Mouse (Mus musculus) induced T-regulatory cell, adult 2 months (primary cell): ENCODE measurements around the gene Phf2.
"Not testable (repeated sequence)": the region's sequence is repeated elsewhere in the genome, so short reads cannot be mapped to it uniquely, and the experiment has no call there.

Source experiments
- DNase-seq: peaks from one replicate; pipeline ENCODE4 v3.0.0-alpha.2; 2012; ENCODE audit warnings: low read depth

The Phf2 gene

DNA sequence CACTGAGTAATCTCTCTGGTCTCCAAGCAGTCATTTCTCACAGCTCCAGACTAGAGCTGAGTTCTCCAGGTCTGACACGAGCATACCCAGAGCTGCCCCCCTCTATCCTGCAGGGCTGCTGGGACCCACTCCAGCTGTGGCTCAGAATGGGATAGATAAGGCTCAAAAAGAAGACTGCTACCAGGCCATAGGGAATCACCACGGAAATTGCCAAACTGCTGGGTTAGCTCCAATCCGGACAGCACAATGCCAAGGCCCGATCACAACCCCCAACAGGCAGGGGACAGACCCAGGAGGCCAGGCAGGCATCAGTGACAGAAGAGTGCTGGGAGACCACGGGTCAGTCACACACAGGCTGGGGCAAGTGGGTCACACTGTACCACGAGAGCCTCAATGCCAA, 12.9 kb downstream of the Phf2 start:
- DNase-seq: no peak

DNA sequence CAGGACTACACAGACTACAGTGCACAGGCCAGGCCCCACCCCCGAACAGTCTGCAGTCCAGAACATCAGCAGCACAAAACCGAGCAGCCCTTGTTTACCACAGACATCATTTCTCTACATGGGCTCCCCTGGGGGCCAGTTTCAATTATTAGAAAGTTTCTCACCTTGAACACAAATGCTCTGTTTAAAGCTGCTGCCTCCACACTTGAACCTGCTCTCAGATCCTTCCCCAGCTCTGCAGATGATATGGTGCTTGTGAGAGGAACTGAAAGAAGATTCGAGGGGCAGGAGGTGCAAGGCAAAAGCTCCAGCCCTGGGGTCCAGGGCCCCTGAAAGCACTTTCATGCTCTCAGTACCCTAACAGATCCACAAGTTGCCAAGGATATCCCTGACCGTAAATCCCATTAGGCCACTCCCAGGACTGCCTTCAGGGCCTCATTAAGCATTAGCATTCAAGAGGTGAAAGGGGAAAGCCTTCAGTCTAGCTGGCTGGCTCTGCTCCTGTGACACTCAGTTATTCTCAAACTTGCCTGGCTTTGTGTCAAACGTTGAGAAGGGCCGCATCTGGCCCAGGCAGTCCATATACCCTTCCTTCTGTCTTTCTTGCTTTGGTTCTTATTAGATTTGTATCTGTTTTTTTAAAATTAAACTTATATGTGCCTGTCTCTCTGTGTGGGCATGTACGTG, 13.5 kb downstream of the Phf2 start:
- no peak for DNase-seq

DNA sequence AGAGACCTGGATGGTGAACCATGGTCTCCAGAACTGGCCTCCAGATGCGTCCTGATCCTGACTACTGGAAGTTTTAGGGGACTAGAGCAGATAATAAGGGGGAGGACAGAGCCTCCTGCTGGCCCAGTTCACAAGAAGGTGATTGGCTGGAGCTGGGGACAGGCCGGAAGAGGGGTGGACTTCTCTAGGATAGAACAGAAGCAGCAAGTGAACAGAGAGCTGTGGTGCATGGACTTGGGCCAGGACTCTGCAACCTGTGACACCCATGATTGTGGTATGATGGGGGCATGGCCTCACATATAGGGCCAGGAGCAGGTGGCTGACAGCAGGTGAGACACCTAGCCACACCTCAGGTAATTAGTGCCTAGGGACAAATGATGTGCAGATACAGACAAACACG, 17.0 kb downstream of the Phf2 start:
- DNase-seq: no peak

DNA sequence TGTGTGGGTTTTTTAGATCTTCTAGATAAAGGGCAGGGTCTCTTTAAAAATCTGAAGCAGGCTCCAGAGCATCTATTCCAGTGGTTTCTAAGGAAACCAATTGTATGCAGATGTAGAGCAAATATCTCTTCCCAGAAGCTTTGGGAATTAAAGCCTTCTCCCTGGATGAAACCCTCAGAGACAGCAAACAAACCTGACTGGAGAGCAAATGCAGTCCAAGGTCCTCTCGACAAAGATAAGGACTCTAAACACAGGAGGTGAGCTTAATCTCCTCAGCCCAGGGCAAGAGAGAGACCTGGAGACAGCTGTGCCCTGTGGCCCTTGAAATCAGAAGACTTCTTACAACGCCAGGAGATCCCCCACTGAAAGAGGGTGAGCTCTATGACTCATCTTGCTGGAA, 17.4 kb downstream of the Phf2 start:
- DNase-seq: no peak

DNA sequence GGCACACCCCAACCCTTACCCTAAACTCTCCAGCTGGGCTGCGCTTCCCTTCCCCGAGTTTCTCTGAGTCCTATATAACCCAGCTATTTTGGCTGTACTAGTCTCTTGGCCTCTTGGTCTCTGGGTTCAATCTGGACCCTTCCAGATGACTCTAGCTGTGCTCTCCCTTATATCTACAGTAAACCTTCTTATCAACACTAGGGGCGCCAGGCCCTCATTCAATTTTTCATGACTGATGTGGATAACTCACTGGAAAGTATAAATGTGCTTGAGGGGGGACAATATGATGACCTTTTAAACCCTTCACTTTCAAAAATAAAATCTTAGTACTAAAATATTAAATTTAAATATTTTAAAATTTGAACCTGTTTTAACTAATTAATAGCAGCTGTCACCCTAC, 18.1 kb downstream of the Phf2 start:
- peak; percentile 62 for DNase-seq

GRCm38 (mm10) chr13:48851719-48852118, 19.2 kb downstream of the Phf2 start:
- no peak for DNase-seq

DNA sequence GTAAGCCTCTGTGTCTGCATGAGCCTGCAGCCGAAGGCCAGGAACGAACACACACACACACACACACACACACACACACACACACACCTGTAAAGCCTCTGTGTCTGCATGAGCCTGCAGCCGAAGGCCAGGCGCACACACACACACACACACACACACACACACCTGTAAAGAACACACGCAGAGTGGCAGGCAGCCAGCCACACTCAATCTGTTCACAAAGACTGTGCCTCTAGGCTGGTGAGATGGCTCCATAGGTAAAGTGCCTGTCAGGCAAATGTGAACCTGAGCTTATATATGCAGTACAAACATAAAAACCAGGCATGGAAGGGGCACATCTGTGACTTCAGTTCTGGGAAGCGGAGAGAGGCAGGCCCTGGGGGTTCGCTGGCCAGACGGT, 20.1 kb downstream of the Phf2 start:
- no peak for DNase-seq

GRCm38 (mm10) chr13:48850326-48850725, 20.6 kb downstream of the Phf2 start:
- DNase-seq: no peak

GRCm38 (mm10) chr13:48849155-48849554, 21.8 kb downstream of the Phf2 start:
- no peak for DNase-seq

DNA sequence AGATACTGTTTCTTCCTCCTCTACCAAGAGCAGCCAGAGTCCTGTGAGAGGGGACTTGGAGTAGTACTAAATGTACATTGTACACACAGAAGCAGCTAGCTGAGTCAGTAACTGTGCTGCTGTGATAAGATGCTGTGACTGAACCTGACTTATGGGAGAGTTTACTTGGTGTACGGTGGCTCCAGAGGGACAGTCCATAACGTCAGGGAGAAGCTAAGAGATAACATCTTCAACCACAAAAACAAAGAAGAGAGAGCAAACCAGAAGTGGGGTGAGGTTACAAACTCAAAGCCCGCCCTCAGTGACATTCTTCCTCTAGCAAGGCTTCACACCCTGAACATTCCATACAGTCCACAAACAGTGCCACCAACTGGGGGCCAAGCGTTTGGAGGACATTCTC, 25.6 kb downstream of the Phf2 start:
- DNase-seq: peak; percentile 67

- DNase-seq: no peak
These were observed 27.4 kb downstream of the Phf2 start for GRCm38 (mm10) chr13:48843530-48843929.

DNA sequence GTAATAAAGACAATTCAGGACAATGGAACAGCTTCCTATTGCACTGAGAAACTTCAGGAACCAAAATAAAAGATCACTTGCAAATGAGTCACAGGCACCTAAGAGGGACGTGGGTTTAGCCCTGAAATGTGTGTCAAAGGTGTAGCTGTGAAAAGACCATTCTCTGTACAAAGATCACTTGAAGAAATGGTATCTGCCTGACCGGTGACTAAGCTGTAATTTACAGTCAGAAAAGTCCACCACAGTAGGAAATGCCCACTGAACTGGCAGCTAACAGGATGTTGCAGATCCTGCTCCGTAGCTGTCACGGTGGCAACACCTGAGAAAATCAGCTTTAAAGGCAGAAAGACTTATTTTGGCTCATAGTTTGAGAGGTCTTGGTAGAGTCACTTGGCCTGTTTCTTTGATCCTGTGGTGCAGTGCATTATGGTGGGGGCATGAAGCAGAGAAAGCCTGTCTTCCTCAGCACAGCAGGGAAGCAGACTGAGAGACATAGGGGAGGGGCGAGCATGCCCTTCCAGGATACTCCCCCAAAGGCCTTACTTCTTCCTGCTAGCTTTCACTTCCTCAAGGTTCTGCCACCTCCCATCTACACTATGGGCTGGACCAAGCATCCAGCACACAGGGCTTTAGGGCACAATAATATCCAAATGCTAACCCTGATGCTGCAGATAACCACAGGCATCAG, 28.9 kb downstream of the Phf2 start:
- peak; percentile 17 for DNase-seq

DNA sequence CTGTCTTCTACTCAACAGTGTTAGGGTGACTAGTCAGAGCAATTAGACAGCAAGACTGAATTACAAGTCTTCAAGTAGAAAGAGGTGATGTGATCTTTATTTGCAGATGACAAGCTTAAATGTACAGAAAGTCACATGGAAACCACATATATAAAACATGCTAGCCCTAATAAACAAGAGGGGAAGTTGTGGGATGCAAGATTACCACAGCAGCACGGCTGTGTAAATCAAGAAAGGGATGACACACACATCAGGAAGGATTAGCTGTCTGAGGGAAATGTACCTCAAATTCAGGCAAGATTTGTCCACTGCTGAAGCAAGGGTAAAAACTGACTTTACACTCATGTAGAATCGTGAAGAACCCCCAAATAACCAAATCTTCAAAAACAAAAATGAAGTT, 32.6 kb downstream of the Phf2 start:
- no peak for DNase-seq

DNA sequence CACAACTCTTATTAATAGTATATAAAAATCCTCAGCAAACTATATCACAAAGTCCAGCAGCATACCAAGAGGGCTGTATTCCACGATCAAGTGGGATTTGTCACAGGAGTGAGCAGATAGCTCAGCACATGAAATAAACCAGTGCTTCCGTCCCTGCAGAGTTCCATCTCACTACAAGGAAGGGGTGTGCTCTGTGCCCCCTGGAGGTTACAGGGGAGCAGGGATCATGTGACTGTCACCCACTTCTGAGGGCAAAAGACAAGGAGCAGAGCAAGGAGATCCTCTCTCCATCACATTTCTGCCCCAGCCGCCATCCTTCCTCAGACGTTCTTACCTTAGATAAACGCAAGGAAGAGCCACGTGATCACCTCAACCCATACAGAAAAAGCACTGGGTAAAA, 33.4 kb downstream of the Phf2 start:
- no peak for DNase-seq

DNA sequence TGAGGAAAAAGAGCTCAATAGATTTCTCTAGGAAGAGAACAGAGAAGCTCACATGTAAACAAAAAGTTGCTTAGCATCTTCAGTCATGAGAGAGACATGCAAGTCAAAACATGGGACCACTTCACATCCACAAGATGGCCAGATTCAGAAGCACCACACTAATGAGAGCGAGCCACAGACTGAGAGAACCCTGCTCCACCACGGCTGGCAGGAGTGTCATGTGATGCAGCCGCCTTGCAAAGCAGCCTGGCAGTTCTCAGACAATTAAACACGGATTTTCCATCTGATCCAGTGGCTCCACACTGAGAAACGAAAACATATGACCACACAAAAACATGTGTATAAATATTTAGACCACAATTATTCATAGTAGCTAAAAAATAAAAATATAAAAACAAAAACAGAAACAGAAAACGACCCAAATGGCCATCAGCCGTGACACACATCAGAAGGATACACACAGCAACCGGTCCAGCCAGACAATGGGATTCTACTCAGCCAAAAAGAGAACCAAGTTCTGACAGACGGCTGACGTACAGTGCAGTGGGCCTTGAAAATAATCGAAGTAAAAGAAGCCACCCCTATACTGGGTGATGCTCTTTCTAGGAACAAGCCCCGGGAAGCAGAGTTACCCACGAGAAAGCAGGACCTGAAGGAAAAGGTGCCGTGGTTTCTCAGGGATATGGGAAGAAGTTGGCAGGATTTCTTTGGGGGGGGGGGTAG, 40.2 kb downstream of the Phf2 start:
- no peak for DNase-seq

DNA sequence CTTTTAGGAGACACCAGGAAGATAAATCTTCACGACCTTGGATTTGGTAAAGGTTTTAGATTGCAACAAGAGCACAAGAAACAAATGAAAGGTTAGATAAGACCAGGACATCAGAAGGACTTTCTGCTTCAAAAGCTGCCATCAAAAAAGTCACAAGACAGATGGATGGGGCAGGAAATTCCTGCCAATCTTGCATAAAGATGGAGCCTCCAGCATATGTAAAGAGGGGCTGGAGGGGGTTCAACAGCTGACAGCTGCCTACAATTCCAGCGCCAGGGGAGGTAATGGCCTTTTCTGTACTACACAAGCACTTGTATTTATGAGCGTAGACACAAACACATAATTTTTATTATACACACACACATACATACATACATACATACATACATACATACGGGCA, 41.1 kb downstream of the Phf2 start:
- no peak for DNase-seq

GRCm38 (mm10) chr13:48822871-48823270, 48.0 kb downstream of the Phf2 start:
- no peak for DNase-seq

DNA sequence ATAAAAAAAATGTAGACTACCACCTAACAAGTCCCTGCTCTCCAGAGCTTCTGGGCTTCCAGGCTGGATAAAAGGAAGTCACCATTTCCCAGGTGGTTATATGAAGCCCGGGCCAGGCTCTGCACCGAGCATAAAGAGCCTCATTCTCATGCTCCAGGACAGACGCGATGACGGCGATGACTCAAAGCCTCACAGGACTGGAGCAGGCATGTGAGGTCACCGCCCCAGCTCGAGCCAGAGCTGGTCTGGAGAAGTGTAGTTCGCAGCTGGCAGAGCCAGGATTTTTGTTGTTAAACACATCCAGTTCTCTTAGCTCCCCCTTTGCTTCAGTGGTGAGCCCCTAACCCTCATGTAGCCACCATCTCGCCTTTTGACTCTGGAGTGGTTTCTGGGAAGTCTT, 48.6 kb downstream of the Phf2 start:
- no peak for DNase-seq

GRCm38 (mm10) chr13:48819131-48819530, 51.8 kb downstream of the Phf2 start:
- DNase-seq: no peak

DNA sequence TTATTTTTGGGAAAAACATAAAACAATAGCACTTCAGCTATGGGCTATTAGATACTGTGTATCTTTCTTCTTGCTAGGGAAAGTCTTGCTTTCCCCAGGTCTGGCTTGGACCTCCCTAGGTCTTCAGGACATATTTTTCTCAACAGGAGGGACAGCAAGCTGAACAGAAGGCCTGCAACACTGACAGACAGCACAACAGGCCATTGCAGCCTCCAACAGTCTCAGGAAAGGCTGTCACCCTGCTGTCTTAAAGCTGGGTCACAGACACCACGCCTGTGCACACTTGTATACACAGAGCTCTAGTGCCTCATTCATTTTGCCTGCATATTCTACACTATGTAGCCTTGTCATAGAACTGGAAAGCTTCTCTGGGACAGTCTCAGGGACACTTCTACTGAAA, 56.5 kb downstream of the Phf2 start:
- no peak for DNase-seq

GRCm38 (mm10) chr13:48810991-48811390, 59.9 kb downstream of the Phf2 start:
- DNase-seq: no peak

DNA sequence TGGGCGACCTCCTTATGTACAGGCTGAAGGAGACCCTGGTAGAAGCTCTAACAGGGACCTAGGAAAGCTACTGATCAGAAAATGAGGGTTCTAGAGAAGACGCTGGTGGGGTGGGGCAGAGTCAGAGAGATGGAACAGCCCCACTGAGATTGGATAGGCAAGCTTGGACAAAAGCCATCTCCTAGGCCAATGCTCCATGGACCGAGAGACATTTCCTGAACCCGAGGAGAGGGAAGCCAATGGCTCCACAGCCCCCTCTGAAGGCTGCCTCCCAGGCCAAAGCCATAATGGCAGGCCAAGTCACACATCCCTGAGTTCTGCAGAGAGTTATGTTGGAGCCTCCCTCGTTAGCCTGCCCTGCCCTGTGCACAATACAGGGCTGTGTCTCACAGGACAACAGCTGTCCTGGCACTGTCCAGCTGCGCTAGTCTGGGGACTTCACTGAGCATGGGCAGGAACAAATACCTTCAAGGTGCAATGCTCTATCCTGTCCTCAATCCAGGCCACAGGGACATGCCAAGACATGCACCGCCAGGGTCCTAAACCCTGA, 60.6 kb downstream of the Phf2 start:
- no peak for DNase-seq

DNA sequence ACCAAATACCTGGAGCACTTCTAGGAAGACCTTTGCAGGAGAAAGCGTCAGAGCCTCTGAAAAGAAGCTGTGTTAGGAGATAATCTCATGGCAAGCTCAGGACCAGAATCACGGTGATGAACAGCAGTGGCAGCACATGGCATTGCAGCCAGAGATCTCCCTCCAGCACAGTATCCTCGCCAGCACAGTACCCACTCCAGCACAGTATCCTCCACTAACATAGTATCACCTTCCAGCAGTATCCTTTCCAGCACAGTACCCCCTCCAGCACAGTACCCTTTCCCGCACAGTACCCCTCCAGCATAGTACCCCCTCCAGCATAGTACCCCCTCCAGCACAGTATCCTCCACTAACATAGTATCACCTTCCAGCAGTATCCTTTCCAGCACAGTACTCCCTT, 61.3 kb downstream of the Phf2 start:
- DNase-seq: not testable (repeated sequence)
